Mouse (Mus musculus) forebrain, embryonic 13.5 days (tissue): ENCODE data around the gene Agbl2. TPM values are rescaled to one million over a fixed set of nuclear protein-coding genes. Genes with fewer than 3 reads are reported as not detected.

ENCODE experiments used
- ATAC-seq: fragments of 200-750 bp; cut with Nextera tagmentation; 2 replicates; pipeline ENCODE4 v1.8.0; 2017
- H3K27ac ChIP-seq: fragments of 300-500 bp; sonication (generic); 2 replicates; pipeline ENCODE4 v1.5.1; 2015; ENCODE audit warnings: inconsistent platforms, mild to moderate bottlenecking, moderate library complexity
- H3K27me3 ChIP-seq: fragments of 300-500 bp; sonication (generic); 2 replicates; pipeline ENCODE4 v1.6.1; 2015; ENCODE audit warnings: mild to moderate bottlenecking, inconsistent platforms
- H3K36me3 ChIP-seq: fragments of 300-500 bp; sonication (generic); 2 replicates; pipeline ENCODE4 v1.6.1; 2015; ENCODE audit warnings: mild to moderate bottlenecking, inconsistent platforms; ENCODE audit not compliant: poor library complexity, severe bottlenecking
- H3K4me1 ChIP-seq: fragments of 300-500 bp; sonication (generic); 2 replicates; pipeline ENCODE4 v1.6.1; 2015; ENCODE audit warnings: inconsistent platforms
- H3K4me2 ChIP-seq: fragments of 300-500 bp; sonication (generic); 2 replicates; pipeline ENCODE4 v1.6.1; 2015; ENCODE audit warnings: inconsistent platforms, mild to moderate bottlenecking, moderate library complexity
- H3K4me3 ChIP-seq: fragments of 300-500 bp; sonication (generic); 2 replicates; pipeline ENCODE4 v1.5.1; 2015; ENCODE audit warnings: mild to moderate bottlenecking, inconsistent platforms
- H3K9ac ChIP-seq: fragments of 300-500 bp; sonication (generic); 2 replicates; pipeline ENCODE4 v1.6.1; 2015; ENCODE audit warnings: mild to moderate bottlenecking, inconsistent platforms
- H3K9me3 ChIP-seq: fragments of 300-500 bp; sonication (generic); replicated peaks from 2 replicates; pipeline ENCODE4 v1.6.1; 2016; ENCODE audit warnings: inconsistent platforms
- WGBS: fragments of 180-500 bp; shearing (Covaris S2); methylation state at CpG from one replicate; pipeline ENCODE4 v1.1.7; 2015; 5-methylcytosine and 5-hydroxymethylcytosine counted together
- polyA plus RNA-seq: library from polyadenylated mRNA; unstranded; fragments of >200 nt; fragmentation: Nextera tagmentation; extraction: Ambion mirVana; gene quantifications from 2 replicates; pipeline ENCODE4 v1.2.1, GENCODE M21; 2015

The Agbl2 gene
- polyA plus RNA-seq, 1 experiment from 2014 or later: 0.21 TPM

GRCm38 (mm10) chr2:90846955-90847680, 64.6 kb downstream of the Agbl2 start, which contains the start of gene Mtch2:
TSS of gene Mtch2 (plus strand) at chr2:90847155.
- H3K4me2 ChIP-seq: peak within 1 kb of the TSS; percentile 66
- H3K27me3 ChIP-seq: no peaks in the 10 kb centered on the region
- peak within 1 kb of the TSS; percentile 87 for H3K27ac ChIP-seq
- peaks cover 25% of the 10 kb centered on the region for H3K4me1 ChIP-seq
- H3K36me3 ChIP-seq: peaks cover 24% of the 10 kb centered on the region
- peak within 1 kb of the TSS; percentile 83 for H3K4me3 ChIP-seq
- H3K9ac ChIP-seq: peak within 1 kb of the TSS; percentile 89
- under 1% methylated on average over 57 of the region's 67 CpGs for WGBS
- no peaks in the 10 kb centered on the region for H3K9me3 ChIP-seq
- peak; percentile 96 for ATAC-seq

- WGBS: under 1% methylated on average over 13 of the region's 13 CpGs
- peak overlapping the region; percentile 83 for H3K4me3 ChIP-seq
- ATAC-seq: no peak
- peak overlapping the region; percentile 87 for H3K27ac ChIP-seq
- H3K27me3 ChIP-seq: no peaks in the 10 kb centered on the region
- peaks cover 29% of the 10 kb centered on the region for H3K36me3 ChIP-seq
- no peaks in the 10 kb centered on the region for H3K9me3 ChIP-seq
- H3K4me1 ChIP-seq: peaks cover 25% of the 10 kb centered on the region
- H3K9ac ChIP-seq: peak overlapping the region; percentile 89
- peak overlapping the region; percentile 66 for H3K4me2 ChIP-seq
Measured at GRCm38 (mm10) chr2:90847681-90848050, 65.1 kb downstream of the Agbl2 start.

- H3K9me3 ChIP-seq: no peaks in the 10 kb centered on the region
- peak overlapping the region; percentile 83 for H3K4me3 ChIP-seq
- no peak for ATAC-seq
- peak overlapping the region; percentile 66 for H3K4me2 ChIP-seq
- peaks cover 25% of the 10 kb centered on the region for H3K4me1 ChIP-seq
- 0 out of 2 replicates have a peak overlapping the region, but pooled peaks have one; percentile 89 for H3K9ac ChIP-seq
- no peaks in the 10 kb centered on the region for H3K27me3 ChIP-seq
- no peak overlapping the region for H3K27ac ChIP-seq
- WGBS: 90% methylated on average over 5 of the region's 5 CpGs
- peaks cover 36% of the 10 kb centered on the region for H3K36me3 ChIP-seq
Measured at GRCm38 (mm10) chr2:90848331-90848730, 65.8 kb downstream of the Agbl2 start.

GRCm38 (mm10) chr2:90850401-90850800, 67.9 kb downstream of the Agbl2 start:
- no peak for ATAC-seq
- H3K4me1 ChIP-seq: peaks cover 25% of the 10 kb centered on the region
- H3K27ac ChIP-seq: no peak overlapping the region
- no peaks in the 10 kb centered on the region for H3K9me3 ChIP-seq
- no peaks in the 10 kb centered on the region for H3K27me3 ChIP-seq
- no peak overlapping the region for H3K9ac ChIP-seq
- whole genome bisulfite sequencing: 100% methylated on average over 1 of the region's 1 CpGs
- H3K4me3 ChIP-seq: no peak overlapping the region
- H3K4me2 ChIP-seq: no peak overlapping the region
- H3K36me3 ChIP-seq: peaks cover 53% of the 10 kb centered on the region

- Histone ChIP-seq H3K9me3 (no peaks in the 10 kb centered on the region), H3K27me3 (no peaks in the 10 kb centered on the region), H3K4me2 (no peak overlapping the region), H3K36me3 (peaks cover 91% of the 10 kb centered on the region), H3K9ac (no peak overlapping the region), H3K4me1 (no peaks in the 10 kb centered on the region), H3K4me3 (no peak overlapping the region), H3K27ac (no peak overlapping the region)
- ATAC-seq: no peak
- 97% methylated on average over 2 of the region's 2 CpGs for WGBS
Measured at GRCm38 (mm10) chr2:90861486-90861885, 79.0 kb downstream of the Agbl2 start.

- H3K4me1 ChIP-seq: no peaks in the 10 kb centered on the region
- H3K9me3 ChIP-seq: no peaks in the 10 kb centered on the region
- no peaks in the 10 kb centered on the region for H3K27me3 ChIP-seq
- H3K36me3 ChIP-seq: peaks cover 88% of the 10 kb centered on the region
- H3K4me2 ChIP-seq: no peak overlapping the region
- ATAC-seq: no peak
- no peak overlapping the region for H3K4me3 ChIP-seq
- H3K27ac ChIP-seq: no peak overlapping the region
- no peak overlapping the region for H3K9ac ChIP-seq
Measured at GRCm38 (mm10) chr2:90864184-90864583, 81.7 kb downstream of the Agbl2 start.

- Histone ChIP-seq H3K4me2 (no peak overlapping the region), H3K4me3 (no peak overlapping the region), H3K9me3 (no peaks in the 10 kb centered on the region), H3K9ac (no peak overlapping the region), H3K4me1 (no peaks in the 10 kb centered on the region), H3K36me3 (peaks cover 68% of the 10 kb centered on the region), H3K27me3 (no peaks in the 10 kb centered on the region), H3K27ac (no peak overlapping the region)
- WGBS: 18% methylated on average over 3 of the region's 3 CpGs
- ATAC-seq: peak; percentile 92
Measured at GRCm38 (mm10) chr2:90866524-90866923, 84.0 kb downstream of the Agbl2 start.

GRCm38 (mm10) chr2:90870136-90870601, 87.6 kb downstream of the Agbl2 start:
- WGBS: 62% methylated on average over 4 of the region's 4 CpGs
- Histone ChIP-seq H3K27me3 (no peaks in the 10 kb centered on the region), H3K27ac (peak overlapping the region; percentile 57; the same call in 1 of the 2 replicates), H3K4me3 (no peak overlapping the region), H3K36me3 (peaks cover 37% of the 10 kb centered on the region), H3K9me3 (no peaks in the 10 kb centered on the region), H3K4me1 (no peaks in the 10 kb centered on the region), H3K4me2 (no peak overlapping the region), H3K9ac (no peak overlapping the region)
- no peak for ATAC-seq

GRCm38 (mm10) chr2:90871180-90871961, 88.8 kb downstream of the Agbl2 start:
- no peak overlapping the region for H3K4me3 ChIP-seq
- H3K27ac ChIP-seq: no peak overlapping the region
- H3K36me3 ChIP-seq: peaks cover 28% of the 10 kb centered on the region
- no peaks in the 10 kb centered on the region for H3K4me1 ChIP-seq
- no peak overlapping the region for H3K4me2 ChIP-seq
- WGBS: 76% methylated on average over 8 of the region's 8 CpGs
- no peaks in the 10 kb centered on the region for H3K27me3 ChIP-seq
- no peak overlapping the region for H3K9ac ChIP-seq
- H3K9me3 ChIP-seq: no peaks in the 10 kb centered on the region
- ATAC-seq: no peak

GRCm38 (mm10) chr2:90874025-90874424, 91.5 kb downstream of the Agbl2 start:
- Histone ChIP-seq H3K4me1 (peaks cover under 1% of the 10 kb centered on the region; the same call in 1 of the 2 replicates), H3K36me3 (peaks cover 8% of the 10 kb centered on the region; the same call in 1 of the 2 replicates), H3K27me3 (no peaks in the 10 kb centered on the region), H3K9me3 (no peaks in the 10 kb centered on the region), H3K27ac (no peak overlapping the region), H3K4me2 (no peak overlapping the region), H3K9ac (no peak overlapping the region), H3K4me3 (no peak overlapping the region)
- WGBS: 67% methylated on average over 1 of the region's 1 CpGs
- no peak for ATAC-seq

- Histone ChIP-seq H3K4me2 (no peak overlapping the region), H3K4me1 (peaks cover 12% of the 10 kb centered on the region; the same call in 1 of the 2 replicates)
- 84% methylated on average over 2 of the region's 2 CpGs for WGBS
Measured at GRCm38 (mm10) chr2:90875239-90875638, 92.7 kb downstream of the Agbl2 start.

More at GRCm38 (mm10) chr2:90875239-90875638, 92.7 kb downstream of the Agbl2 start:
- ATAC-seq: no peak
- Histone ChIP-seq H3K36me3 (peaks cover 5% of the 10 kb centered on the region; the same call in 1 of the 2 replicates), H3K9me3 (no peaks in the 10 kb centered on the region), H3K4me3 (no peak overlapping the region), H3K27ac (no peak overlapping the region), H3K9ac (no peak overlapping the region), H3K27me3 (no peaks in the 10 kb centered on the region)
